Mouse (Mus musculus): ENCODE results near the gene Cdan1. TPM values are rescaled to one million over a fixed set of nuclear protein-coding genes. Genes with fewer than 3 reads are reported as not detected.

The Cdan1 gene
- total and polyA plus RNA-seq, 3 experiments, result 5.8 to 13.8 (median 10.1) TPM

- Histone ChIP-seq H3K27me3 (replicated peaks) (no peaks in the 10 kb centered on the region), H3K4me1 (ENCODE audit: control insufficient read depth in 1 of 2, insufficient read depth in 2 of 2) (no peaks in the 10 kb centered on the region), H3K4me2 (ENCODE audit: insufficient read depth, low read depth, poor library complexity, severe bottlenecking) (no peak overlapping the region), H3K4me3 (replicated peaks in 1 of 3; ENCODE audit: low read depth in 2 of 3, low read length in 2 of 3, poor library complexity in 1 of 3) (no peak overlapping the region), H3K9me3 (replicated peaks; ENCODE audit: low read length) (no peaks in the 10 kb centered on the region), H3K36me3 (replicated peaks in 1 of 2; ENCODE audit: control insufficient read depth in 1 of 2, insufficient read depth in 1 of 2, low read length in 1 of 2) (peaks cover 35 to 77% of the 10 kb centered on the region in 2 experiments), H3K9ac (ENCODE audit: insufficient read depth, low read depth) (no peak overlapping the region), H3K79me2 (replicated peaks; ENCODE audit: control insufficient read depth, extremely low read depth, insufficient read depth, poor library complexity, severe bottlenecking) (no peaks in the 10 kb centered on the region), H3K27ac (ENCODE audit: insufficient read depth, low read depth) (no peak overlapping the region)
- in situ Hi-C loops (cut with MboI; ENCODE audit: low pct_ligation_motif_present, low pct_unique_long_range_greater_than_20kb, low sequenced_read_pairs) (loop anchor here (10.0 kb wide), 1 partner anchor 407 kb away; no protein-coding TSS in a partner anchor), dilution Hi-C loops (cut with MboI; ENCODE audit: extremely low pct_ligation_motif_present, extremely low pct_unique_long_range_greater_than_20kb, low sequenced_read_pairs) (no loop called here)
- no peak for TF ChIP-seq POLR2A (IDR thresholded peaks at IDR 0.05; ENCODE audit: low read depth, low read length)
- no peak for TF ChIP-seq USF1 (IDR thresholded peaks at IDR 0.05; ENCODE audit: low read depth, low read length)
- TF ChIP-seq E2F4 (IDR thresholded peaks at IDR 0.05; ENCODE audit: insufficient replicate concordance, low read depth, low read length), result no peak
- TF ChIP-seq KAT2A (IDR thresholded peaks at IDR 0.05; ENCODE audit: insufficient replicate concordance, low read length), result no peak
- no peak for TF ChIP-seq TBP (conservative IDR thresholded peaks at IDR 0.05; ENCODE audit: low read depth, low read length)
- no peak for TF ChIP-seq UBTF (IDR thresholded peaks at IDR 0.05; ENCODE audit: low read depth, low read length)
- no peak for TF ChIP-seq PAX5 (IDR thresholded peaks at IDR 0.05; ENCODE audit: low read length)
- TF ChIP-seq USF2 (conservative IDR thresholded peaks at IDR 0.05; ENCODE audit: low read depth, low read length), result no peak
- no peak for TF ChIP-seq ZKSCAN1 (IDR thresholded peaks at IDR 0.05; ENCODE audit: borderline replicate concordance, low read depth, low read length)
- no peak for TF ChIP-seq NRF1 (IDR thresholded peaks at IDR 0.05; ENCODE audit: low read depth, low read length)
- TF ChIP-seq CTCF (conservative IDR thresholded peaks at IDR 0.05 in 1 of 2, IDR thresholded peaks at IDR 0.05 in 1 of 2; ENCODE audit: low read depth in 2 of 2, low read length in 2 of 2), result no peak
- no peak for TF ChIP-seq ZC3H11A (IDR thresholded peaks at IDR 0.05; ENCODE audit: low read depth, low read length)
- no peak for TF ChIP-seq SMC3 (IDR thresholded peaks at IDR 0.05; ENCODE audit: low read depth, low read length)
- no peak for TF ChIP-seq ZMIZ1 (IDR thresholded peaks at IDR 0.05; ENCODE audit: low read depth, low read length)
- no peak for DNase-seq (ENCODE audit: extremely low read depth)
Measured at GRCm38 (mm10) chr2:120871447-120872336, 21.8 kb upstream of the Cdan1 start.

GRCm38 (mm10) chr2:120867336-120867735 is 17.4 kb upstream of the Cdan1 start:
- Histone ChIP-seq H3K27ac (ENCODE audit: insufficient read depth, low read depth) (no peak overlapping the region), H3K79me2 (replicated peaks; ENCODE audit: control insufficient read depth, extremely low read depth, insufficient read depth, poor library complexity, severe bottlenecking) (no peaks in the 10 kb centered on the region), H3K9ac (ENCODE audit: insufficient read depth, low read depth) (no peak overlapping the region), H3K27me3 (replicated peaks) (no peaks in the 10 kb centered on the region), H3K4me1 (ENCODE audit: control insufficient read depth in 1 of 2, insufficient read depth in 2 of 2) (no peaks in the 10 kb centered on the region), H3K4me3 (replicated peaks in 1 of 3; ENCODE audit: low read depth in 2 of 3, low read length in 2 of 3, poor library complexity in 1 of 3) (no peak overlapping the region), H3K4me2 (ENCODE audit: insufficient read depth, low read depth, poor library complexity, severe bottlenecking) (no peak overlapping the region), H3K36me3 (replicated peaks in 1 of 2; ENCODE audit: control insufficient read depth in 1 of 2, insufficient read depth in 1 of 2, low read length in 1 of 2) (peaks cover 38 to 80% of the 10 kb centered on the region in 2 experiments), H3K9me3 (replicated peaks; ENCODE audit: low read length) (no peaks in the 10 kb centered on the region)
- dilution Hi-C loops (cut with MboI; ENCODE audit: extremely low pct_ligation_motif_present, extremely low pct_unique_long_range_greater_than_20kb, low sequenced_read_pairs), result no loop called here
- no peak for DNase-seq (ENCODE audit: extremely low read depth)
- TF ChIP-seq ZC3H11A (IDR thresholded peaks at IDR 0.05; ENCODE audit: low read depth, low read length) (no peak), TBP (conservative IDR thresholded peaks at IDR 0.05; ENCODE audit: low read depth, low read length) (no peak), BHLHE40 (IDR thresholded peaks at IDR 0.05; ENCODE audit: low read depth, low read length) (no peak), GABPA (IDR thresholded peaks at IDR 0.05; ENCODE audit: insufficient replicate concordance, low read depth, low read length) (no peak)
- in situ Hi-C loops (cut with MboI; ENCODE audit: low pct_ligation_motif_present, low pct_unique_long_range_greater_than_20kb, low sequenced_read_pairs), result no loop called here
